Mouse (Mus musculus): ENCODE measurements around the gene Sp2. TPM values are rescaled to one million over a fixed set of nuclear protein-coding genes. Genes with fewer than 3 reads are reported as not detected.
A peak's percentile ranks its signal among the peaks of the same experiment; 100 is the strongest.

Gene Sp2
- 15.3 and 17.3 TPM in 2 replicates for polyA plus RNA-seq (2016; fragmentation: Nextera tagmentation; extraction: Ambion mirVana)

DNA sequence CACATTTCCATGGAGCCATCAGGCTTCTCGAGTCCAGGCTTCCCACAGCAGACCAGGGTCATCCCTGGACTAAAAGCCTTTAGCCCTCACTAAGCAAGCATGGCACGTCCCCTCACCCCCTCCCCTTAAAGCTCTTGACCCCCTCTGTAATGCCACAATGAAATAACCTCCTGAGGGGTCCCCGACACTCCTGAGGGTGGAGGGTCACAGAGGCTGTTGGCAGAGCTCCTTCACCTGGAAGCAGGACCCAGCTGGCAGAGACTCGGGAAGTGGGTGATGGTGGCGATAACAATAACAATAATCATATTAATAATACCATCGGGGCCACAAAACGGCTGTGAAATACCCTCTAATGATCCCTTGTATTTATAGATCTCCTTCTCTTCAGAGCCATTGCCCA is at the start of gene Sp2:
Gene Sp2 (minus strand): TSS at position 101 of the 400 bp plus-strand sequence.
- WGBS, result 77% methylated on average over 7 of the region's 7 CpGs
- H3K4me2 ChIP-seq (replicated peaks), result 0 out of 2 replicates have a peak within 1 kb of the TSS, but pooled peaks have one; percentile 21
- no peak for ATAC-seq (ENCODE audit: insufficient number of reproducible peaks, insufficient read depth, low FRiP score, low TSS enrichment)
- H3K36me3 ChIP-seq, result no peaks in the 10 kb centered on the region
- no peak within 1 kb of the TSS for H3K27ac ChIP-seq
- H3K27me3 ChIP-seq, result peaks cover 37% of the 10 kb centered on the region
- peaks cover 12% of the 10 kb centered on the region for H3K4me1 ChIP-seq
- H3K9ac ChIP-seq, result peak within 1 kb of the TSS; percentile 22; the same call in 1 of the 2 replicates
- H3K4me3 ChIP-seq, result no peak within 1 kb of the TSS
- H3K9me3 ChIP-seq, result no peaks in the 10 kb centered on the region

DNA sequence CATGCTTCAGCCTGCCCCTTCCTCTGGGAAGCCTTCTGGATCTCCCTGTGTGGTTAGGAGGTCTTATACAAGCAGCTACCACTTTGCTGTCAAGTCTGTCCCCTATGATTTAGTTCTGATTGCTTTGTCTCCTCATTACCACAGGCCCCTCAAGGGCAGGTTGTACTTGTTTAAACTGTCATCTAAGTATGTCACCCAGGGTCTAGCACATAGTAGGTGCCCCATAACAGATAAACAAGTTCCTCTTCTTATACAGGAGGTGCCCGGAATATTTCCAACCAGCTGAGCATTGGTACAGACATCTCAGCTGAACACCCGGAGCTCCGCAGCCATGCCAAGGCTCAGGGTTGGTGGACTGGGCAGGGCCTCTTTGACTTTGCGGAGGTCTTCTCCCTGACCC is 49.7 kb upstream of the Sp2 start:
- H3K4me2 ChIP-seq (replicated peaks), result no peak overlapping the region
- H3K27me3 ChIP-seq, result no peaks in the 10 kb centered on the region
- WGBS, result 92% methylated on average over 4 of the region's 4 CpGs
- no peak overlapping the region for H3K4me3 ChIP-seq
- ATAC-seq (ENCODE audit: insufficient number of reproducible peaks, insufficient read depth, low FRiP score, low TSS enrichment), result no peak
- no peak overlapping the region for H3K27ac ChIP-seq
- peaks cover 7% of the 10 kb centered on the region for H3K4me1 ChIP-seq
- H3K36me3 ChIP-seq, result peaks cover 4% of the 10 kb centered on the region; the same call in 1 of the 2 replicates
- no peaks in the 10 kb centered on the region for H3K9me3 ChIP-seq
- H3K9ac ChIP-seq, result peak overlapping the region; percentile 7; the same call in 1 of the 2 replicates

DNA sequence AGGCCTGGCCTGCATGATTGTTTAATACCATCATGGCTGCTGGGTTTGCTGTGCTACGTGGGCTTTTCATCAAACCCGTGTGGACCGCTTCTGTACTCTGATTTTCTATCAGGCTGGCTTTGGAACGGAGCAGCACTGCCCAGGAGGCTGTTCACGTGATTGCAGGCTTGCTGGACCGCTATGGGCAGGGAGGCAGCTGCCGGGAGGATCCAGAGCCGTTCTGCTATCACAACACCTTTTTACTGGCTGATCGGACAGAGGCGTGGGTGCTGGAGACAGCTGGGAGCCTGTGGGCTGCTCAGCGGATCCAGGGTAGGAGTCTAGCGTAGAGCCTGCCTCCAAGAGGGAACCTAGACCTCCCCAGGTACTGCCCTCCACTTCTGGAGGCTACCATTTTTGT is 49.2 kb upstream of the Sp2 start:
- H3K27ac ChIP-seq, result no peak overlapping the region
- whole genome bisulfite sequencing, result 84% methylated on average over 12 of the region's 12 CpGs
- H3K4me3 ChIP-seq, result no peak overlapping the region
- no peaks in the 10 kb centered on the region for H3K9me3 ChIP-seq
- peaks cover 4% of the 10 kb centered on the region; the same call in 1 of the 2 replicates for H3K36me3 ChIP-seq
- no peak overlapping the region for H3K4me2 ChIP-seq (replicated peaks)
- no peak for ATAC-seq (ENCODE audit: insufficient number of reproducible peaks, insufficient read depth, low FRiP score, low TSS enrichment)
- no peak overlapping the region for H3K9ac ChIP-seq
- no peaks in the 10 kb centered on the region for H3K27me3 ChIP-seq
- H3K4me1 ChIP-seq, result peaks cover 7% of the 10 kb centered on the region

DNA sequence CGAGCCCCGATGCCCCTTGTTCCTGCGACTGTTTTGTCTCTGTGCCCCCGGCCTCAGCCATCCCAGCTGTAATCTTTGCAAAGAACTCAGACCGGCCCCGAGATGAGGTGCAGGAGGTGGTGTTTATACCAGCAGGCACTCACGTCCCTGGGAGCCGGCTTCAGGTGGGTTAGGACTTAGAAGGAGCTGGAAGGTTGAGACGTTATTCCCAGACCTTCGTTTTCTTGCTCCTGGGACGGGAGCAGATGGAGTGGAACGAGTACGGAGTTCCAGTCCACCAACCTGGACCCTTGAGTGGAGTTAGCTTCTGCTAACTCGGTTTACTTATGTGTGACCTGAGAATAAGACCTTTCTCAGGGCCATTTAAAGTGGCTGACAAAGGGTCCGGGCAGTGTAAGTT is 47.7 kb upstream of the Sp2 start:
- peak overlapping the region; percentile 83 for H3K4me2 ChIP-seq (replicated peaks)
- no peaks in the 10 kb centered on the region for H3K9me3 ChIP-seq
- H3K9ac ChIP-seq, result peak overlapping the region; percentile 66
- ATAC-seq (ENCODE audit: insufficient number of reproducible peaks, insufficient read depth, low FRiP score, low TSS enrichment), result no peak
- H3K27ac ChIP-seq, result peak overlapping the region; percentile 83
- peaks cover 12% of the 10 kb centered on the region for H3K4me1 ChIP-seq
- peaks cover 4% of the 10 kb centered on the region; the same call in 1 of the 2 replicates for H3K36me3 ChIP-seq
- WGBS, result 19% methylated on average over 15 of the region's 15 CpGs
- peaks cover under 1% of the 10 kb centered on the region; the same call in 1 of the 2 replicates for H3K27me3 ChIP-seq
- H3K4me3 ChIP-seq, result peak overlapping the region; percentile 61

DNA sequence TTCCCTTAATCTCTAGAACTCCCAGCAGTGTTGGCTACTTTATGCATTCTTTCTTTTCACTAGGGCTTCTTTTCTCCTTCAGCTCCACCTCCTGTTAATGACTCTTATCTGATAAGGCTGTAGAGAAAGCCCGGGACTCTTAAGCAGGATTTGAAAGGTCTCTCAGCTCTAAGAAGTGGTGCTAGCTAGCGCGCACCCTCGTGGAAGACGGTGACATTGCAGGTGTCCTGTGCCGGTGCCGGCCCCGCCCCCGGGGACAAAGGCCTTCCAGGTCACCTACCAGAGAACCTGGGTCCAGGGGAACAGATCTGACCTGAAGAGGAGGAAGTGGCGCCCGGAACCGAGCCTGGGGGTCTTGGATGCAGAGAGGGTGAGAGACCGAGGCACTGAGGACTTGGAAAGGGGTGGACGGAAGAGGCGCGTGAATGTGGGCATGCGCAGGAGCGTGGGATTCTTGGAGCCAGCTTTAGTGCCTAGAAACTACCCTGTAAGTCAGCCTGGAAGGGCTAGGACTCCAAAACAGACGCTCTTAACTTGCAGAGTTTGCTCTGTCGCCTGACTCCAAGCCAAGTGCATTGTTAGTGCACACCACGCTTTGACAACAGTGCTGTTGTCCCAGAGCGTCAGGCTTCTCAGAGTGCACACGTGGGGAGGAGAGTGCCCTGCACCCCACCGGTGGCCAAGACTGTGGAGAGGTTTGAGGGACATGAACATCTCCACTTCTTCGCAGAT is 47.1 kb upstream of the Sp2 start, which contains the start of gene Scrn2:
Gene Scrn2 (plus strand): TSS at position 253 of the 732 bp plus-strand sequence.
- H3K4me1 ChIP-seq, result peaks cover 18% of the 10 kb centered on the region
- H3K36me3 ChIP-seq, result peaks cover 4% of the 10 kb centered on the region; the same call in 1 of the 2 replicates
- peak within 1 kb of the TSS; percentile 83 for H3K4me2 ChIP-seq (replicated peaks)
- 2% methylated on average over 25 of the region's 25 CpGs for WGBS
- peak within 1 kb of the TSS; percentile 61 for H3K4me3 ChIP-seq
- no peaks in the 10 kb centered on the region for H3K9me3 ChIP-seq
- ATAC-seq (ENCODE audit: insufficient number of reproducible peaks, insufficient read depth, low FRiP score, low TSS enrichment), result no peak; the same call in 1 of the 2 replicates
- H3K27me3 ChIP-seq, result peaks cover 6% of the 10 kb centered on the region
- H3K27ac ChIP-seq, result peak within 1 kb of the TSS; percentile 83
- peak within 1 kb of the TSS; percentile 66 for H3K9ac ChIP-seq

DNA sequence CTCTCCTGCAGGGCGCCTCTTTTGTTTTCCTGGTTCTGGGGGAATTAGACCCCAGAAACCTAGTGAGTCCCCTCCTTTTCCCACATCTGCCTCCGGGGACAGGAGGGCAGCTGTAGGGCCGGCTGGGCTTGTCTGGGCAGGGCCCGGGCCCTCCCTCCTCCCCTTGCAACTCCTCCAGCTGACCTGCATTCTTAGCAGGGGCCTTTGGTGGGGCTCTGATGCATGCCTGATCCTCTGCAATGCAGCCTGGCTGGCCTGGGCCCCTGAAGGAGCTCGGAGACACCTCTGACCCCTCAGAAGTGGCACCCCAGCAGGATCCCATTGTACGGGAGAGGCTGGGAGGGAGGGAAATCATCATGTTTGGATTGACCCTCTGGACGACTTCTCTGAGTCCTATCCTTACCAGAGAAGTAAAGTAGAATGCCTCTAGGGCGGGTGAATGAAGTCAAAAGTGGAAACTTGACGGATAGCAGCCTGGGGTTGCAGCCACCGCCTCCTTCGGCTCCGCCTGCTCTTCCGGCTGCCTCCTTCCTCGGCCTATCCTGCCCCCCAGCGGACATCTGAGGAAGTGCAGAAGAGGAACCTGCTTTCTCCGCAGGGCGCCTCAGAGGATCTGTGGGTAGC is 43.1 kb upstream of the Sp2 start:
- ATAC-seq (ENCODE audit: insufficient number of reproducible peaks, insufficient read depth, low FRiP score, low TSS enrichment), result peak; percentile 39
- peak overlapping the region; percentile 47 for H3K4me2 ChIP-seq (replicated peaks)
- peak overlapping the region; percentile 19 for H3K4me3 ChIP-seq
- no peaks in the 10 kb centered on the region for H3K36me3 ChIP-seq
- H3K27me3 ChIP-seq, result peaks cover 46% of the 10 kb centered on the region
- peaks cover 34% of the 10 kb centered on the region for H3K4me1 ChIP-seq
- peak overlapping the region; percentile 29 for H3K9ac ChIP-seq
- H3K9me3 ChIP-seq, result no peaks in the 10 kb centered on the region
- 0% methylated on average over 17 of the region's 17 CpGs for WGBS
- H3K27ac ChIP-seq, result peak overlapping the region; percentile 55; the same call in 1 of the 2 replicates

DNA sequence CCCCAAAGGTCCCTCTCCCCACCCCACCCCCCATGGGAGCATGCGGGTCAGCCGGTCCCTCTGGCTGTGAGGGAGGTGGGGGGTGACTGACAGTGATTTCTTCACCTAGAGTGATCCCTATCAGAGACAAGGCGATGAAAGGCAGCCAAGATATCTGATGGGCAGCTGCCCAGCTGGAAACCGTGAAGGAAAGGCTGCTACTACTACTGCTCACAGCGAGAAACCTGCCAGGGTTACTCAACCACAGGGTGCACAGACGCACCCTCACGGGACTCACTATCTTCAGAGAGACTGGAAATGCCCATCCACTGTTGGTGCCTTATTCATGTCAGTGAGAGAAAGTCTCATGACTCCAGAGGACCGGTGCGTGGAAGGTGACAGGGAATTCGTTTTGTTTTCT is 42.2 kb upstream of the Sp2 start:
- Histone ChIP-seq H3K27ac (no peak overlapping the region), H3K4me1 (peaks cover 27% of the 10 kb centered on the region; the same call in 1 of the 2 replicates), H3K36me3 (no peaks in the 10 kb centered on the region), H3K4me2 (replicated peaks) (peak overlapping the region; percentile 47; the same call in 1 of the 2 replicates), H3K4me3 (no peak overlapping the region), H3K27me3 (peaks cover 55% of the 10 kb centered on the region), H3K9ac (no peak overlapping the region), H3K9me3 (no peaks in the 10 kb centered on the region)
- no peak for ATAC-seq (ENCODE audit: insufficient number of reproducible peaks, insufficient read depth, low FRiP score, low TSS enrichment)
- 23% methylated on average over 10 of the region's 10 CpGs for WGBS

DNA sequence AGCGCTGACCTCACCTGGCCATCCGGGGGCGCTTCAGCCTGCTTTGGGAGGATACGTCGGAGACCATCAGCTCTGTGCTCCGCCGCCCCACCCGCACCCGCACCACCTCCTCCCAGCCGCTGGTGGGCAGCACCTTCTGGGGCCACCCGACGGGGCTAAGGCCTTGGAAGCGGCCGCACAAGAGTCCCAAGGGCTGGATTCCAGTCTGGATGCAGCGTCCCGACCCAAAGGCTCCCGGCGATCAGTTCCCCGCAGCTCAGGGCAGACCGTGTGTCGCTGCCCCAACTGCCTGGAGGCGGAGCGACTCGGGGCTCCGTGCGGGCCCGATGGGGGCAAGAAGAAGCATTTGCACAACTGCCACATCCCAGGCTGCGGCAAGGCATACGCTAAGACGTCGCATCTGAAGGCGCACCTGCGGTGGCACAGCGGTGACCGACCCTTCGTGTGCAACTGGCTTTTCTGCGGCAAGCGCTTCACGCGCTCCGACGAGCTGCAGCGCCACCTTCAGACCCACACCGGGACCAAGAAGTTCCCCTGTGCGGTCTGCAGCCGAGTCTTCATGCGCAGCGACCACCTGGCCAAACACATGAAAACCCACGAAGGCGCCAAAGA is 39.2 kb upstream of the Sp2 start:
- ATAC-seq (ENCODE audit: insufficient number of reproducible peaks, insufficient read depth, low FRiP score, low TSS enrichment), result peak; percentile 23; the same call in 1 of the 2 replicates
- peak overlapping the region; percentile 48 for H3K4me3 ChIP-seq
- no peaks in the 10 kb centered on the region for H3K9me3 ChIP-seq
- peak overlapping the region; percentile 49 for H3K9ac ChIP-seq
- WGBS, result under 1% methylated on average over 50 of the region's 50 CpGs
- no peaks in the 10 kb centered on the region for H3K36me3 ChIP-seq
- H3K27me3 ChIP-seq, result peaks cover 84% of the 10 kb centered on the region
- no peak overlapping the region for H3K27ac ChIP-seq
- H3K4me2 ChIP-seq (replicated peaks), result peak overlapping the region; percentile 76
- peaks cover 37% of the 10 kb centered on the region for H3K4me1 ChIP-seq

DNA sequence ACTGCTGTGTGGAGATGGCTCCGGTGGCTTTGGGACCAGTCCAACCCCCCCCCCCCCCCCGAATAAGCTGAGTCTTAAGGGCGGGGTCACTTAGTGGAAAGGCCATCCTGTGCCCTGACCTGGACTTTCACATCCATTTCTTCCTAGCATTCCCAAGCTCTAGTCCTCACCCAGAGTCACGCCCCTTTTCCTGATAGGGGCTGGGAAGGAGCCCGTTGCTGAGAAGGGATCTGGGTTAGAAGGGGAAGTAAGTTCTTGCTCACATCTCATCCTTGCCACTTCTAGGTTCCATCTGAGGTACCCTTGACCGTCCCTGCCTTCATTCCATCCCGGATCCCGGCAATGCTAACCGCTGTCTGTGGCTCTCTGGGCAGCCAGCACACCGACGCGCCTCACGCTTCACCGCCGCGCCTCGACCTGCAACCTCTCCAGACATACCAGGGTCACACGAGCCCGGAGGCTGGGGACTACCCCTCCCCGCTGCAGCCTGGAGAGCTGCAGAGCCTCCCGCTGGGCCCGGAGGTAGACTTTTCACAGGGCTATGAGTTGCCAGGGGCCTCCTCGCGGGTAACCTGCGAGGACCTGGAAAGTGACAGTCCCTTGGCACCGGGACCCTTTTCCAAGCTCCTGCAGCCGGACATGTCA is 38.5 kb upstream of the Sp2 start:
- peaks cover 92% of the 10 kb centered on the region for H3K27me3 ChIP-seq
- H3K36me3 ChIP-seq, result no peaks in the 10 kb centered on the region
- H3K4me3 ChIP-seq, result peak overlapping the region; percentile 48
- H3K27ac ChIP-seq, result no peak overlapping the region
- H3K9ac ChIP-seq, result no peak overlapping the region
- 2% methylated on average over 26 of the region's 27 CpGs for WGBS
- peak overlapping the region; percentile 76 for H3K4me2 ChIP-seq (replicated peaks)
- H3K9me3 ChIP-seq, result no peaks in the 10 kb centered on the region
- no peak for ATAC-seq (ENCODE audit: insufficient number of reproducible peaks, insufficient read depth, low FRiP score, low TSS enrichment)
- H3K4me1 ChIP-seq, result peaks cover 37% of the 10 kb centered on the region

DNA sequence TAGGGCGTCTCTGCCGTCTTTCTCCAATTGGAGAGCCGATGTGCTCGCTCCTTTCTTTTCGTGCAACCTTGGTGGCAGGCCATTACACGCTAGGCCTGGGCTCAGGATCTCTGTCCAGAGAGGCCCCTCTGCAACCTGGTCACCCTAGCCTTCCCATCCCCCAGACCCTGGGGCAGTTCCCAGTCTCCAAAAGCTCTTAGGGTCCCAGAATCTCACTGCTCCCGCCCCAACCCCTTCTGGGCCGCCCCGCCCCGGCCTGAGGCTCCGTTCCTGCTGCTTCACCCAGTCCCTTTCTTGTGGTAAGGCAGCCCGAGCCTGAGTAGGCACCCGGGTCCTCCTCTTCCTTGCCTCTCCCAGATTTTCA is 36.6 kb upstream of the Sp2 start:
- no peaks in the 10 kb centered on the region for H3K9me3 ChIP-seq
- H3K4me1 ChIP-seq, result peaks cover 26% of the 10 kb centered on the region
- no peak overlapping the region for H3K27ac ChIP-seq
- H3K4me2 ChIP-seq (replicated peaks), result peak overlapping the region; percentile 56
- H3K4me3 ChIP-seq, result peak overlapping the region; percentile 36
- no peaks in the 10 kb centered on the region for H3K36me3 ChIP-seq
- 2% methylated on average over 13 of the region's 13 CpGs for WGBS
- H3K27me3 ChIP-seq, result peaks cover 95% of the 10 kb centered on the region
- H3K9ac ChIP-seq, result no peak overlapping the region
- ATAC-seq (ENCODE audit: insufficient number of reproducible peaks, insufficient read depth, low FRiP score, low TSS enrichment), result no peak
